Mouse (Mus musculus): ENCODE data around the gene Cdca7l. TPM values are rescaled to one million over a fixed set of nuclear protein-coding genes. Genes with fewer than 3 reads are reported as not detected.
A peak's percentile ranks its signal among the peaks of the same experiment; 100 is the strongest.

The Cdca7l gene
- polyA plus RNA-seq, 1 experiment: 34.8 TPM

GRCm38 (mm10) chr12:117781360-117781759 lies 22.7 kb upstream of the Cdca7l start:
- Histone ChIP-seq H3K9me3 (replicated peaks; ENCODE audit: control insufficient read depth, insufficient read depth, low read length, poor library complexity, severe bottlenecking) (no peaks in the 10 kb centered on the region), H3K9ac (ENCODE audit: low read depth, poor library complexity, severe bottlenecking) (no peak overlapping the region), H3K36me3 (ENCODE audit: control insufficient read depth, insufficient read depth, low read length, poor library complexity, severe bottlenecking) (no peaks in the 10 kb centered on the region), H3K4me1 (ENCODE audit: control insufficient read depth, insufficient read depth, low read length) (no peaks in the 10 kb centered on the region), H3K27me3 (ENCODE audit: control insufficient read depth, insufficient read depth, low read length, poor library complexity, severe bottlenecking) (no peaks in the 10 kb centered on the region), H3K4me3 (ENCODE audit: low read depth, low read length) (no peak overlapping the region), H3K27ac (ENCODE audit: insufficient read depth, low read length) (no peak overlapping the region)
- no peak for TF ChIP-seq POLR2A (IDR thresholded peaks at IDR 0.05; ENCODE audit: insufficient read depth, low read length)

- Histone ChIP-seq H3K27me3 (ENCODE audit: control insufficient read depth, insufficient read depth, low read length, poor library complexity, severe bottlenecking) (no peaks in the 10 kb centered on the region), H3K36me3 (ENCODE audit: control insufficient read depth, insufficient read depth, low read length, poor library complexity, severe bottlenecking) (no peaks in the 10 kb centered on the region), H3K9ac (ENCODE audit: low read depth, poor library complexity, severe bottlenecking) (no peak overlapping the region), H3K27ac (ENCODE audit: insufficient read depth, low read length) (no peak overlapping the region), H3K4me1 (ENCODE audit: control insufficient read depth, insufficient read depth, low read length) (no peaks in the 10 kb centered on the region), H3K4me3 (ENCODE audit: low read depth, low read length) (no peak overlapping the region), H3K9me3 (replicated peaks; ENCODE audit: control insufficient read depth, insufficient read depth, low read length, poor library complexity, severe bottlenecking) (no peaks in the 10 kb centered on the region)
- TF ChIP-seq POLR2A (IDR thresholded peaks at IDR 0.05; ENCODE audit: insufficient read depth, low read length) (no peak), CTCF (IDR thresholded peaks at IDR 0.05; ENCODE audit: low read depth, low read length) (no peak), EP300 (IDR thresholded peaks at IDR 0.05; ENCODE audit: insufficient read depth, low read depth, low read length) (no peak)
Measured at GRCm38 (mm10) chr12:117783426-117783825, 20.7 kb upstream of the Cdca7l start.

- Histone ChIP-seq H3K36me3 (ENCODE audit: control insufficient read depth, insufficient read depth, low read length, poor library complexity, severe bottlenecking) (no peaks in the 10 kb centered on the region), H3K9ac (ENCODE audit: low read depth, poor library complexity, severe bottlenecking) (no peak overlapping the region), H3K9me3 (replicated peaks; ENCODE audit: control insufficient read depth, insufficient read depth, low read length, poor library complexity, severe bottlenecking) (no peaks in the 10 kb centered on the region), H3K27ac (ENCODE audit: insufficient read depth, low read length) (no peak overlapping the region), H3K27me3 (ENCODE audit: control insufficient read depth, insufficient read depth, low read length, poor library complexity, severe bottlenecking) (no peaks in the 10 kb centered on the region), H3K4me3 (ENCODE audit: low read depth, low read length) (no peak overlapping the region), H3K4me1 (ENCODE audit: control insufficient read depth, insufficient read depth, low read length) (no peaks in the 10 kb centered on the region)
- TF ChIP-seq EP300 (IDR thresholded peaks at IDR 0.05; ENCODE audit: insufficient read depth, low read depth, low read length) (no peak), CTCF (IDR thresholded peaks at IDR 0.05; ENCODE audit: low read depth, low read length) (no peak), POLR2A (IDR thresholded peaks at IDR 0.05; ENCODE audit: insufficient read depth, low read length) (no peak)
Measured at GRCm38 (mm10) chr12:117786621-117787020, 17.5 kb upstream of the Cdca7l start.

- Histone ChIP-seq H3K27ac (ENCODE audit: insufficient read depth, low read length) (no peak overlapping the region), H3K4me1 (ENCODE audit: control insufficient read depth, insufficient read depth, low read length) (no peaks in the 10 kb centered on the region), H3K36me3 (ENCODE audit: control insufficient read depth, insufficient read depth, low read length, poor library complexity, severe bottlenecking) (no peaks in the 10 kb centered on the region), H3K27me3 (ENCODE audit: control insufficient read depth, insufficient read depth, low read length, poor library complexity, severe bottlenecking) (no peaks in the 10 kb centered on the region), H3K4me3 (ENCODE audit: low read depth, low read length) (peak overlapping the region; percentile 62), H3K9me3 (replicated peaks; ENCODE audit: control insufficient read depth, insufficient read depth, low read length, poor library complexity, severe bottlenecking) (no peaks in the 10 kb centered on the region), H3K9ac (ENCODE audit: low read depth, poor library complexity, severe bottlenecking) (peak overlapping the region; percentile 34; the same call in 1 of the 2 replicates)
- TF ChIP-seq CTCF (IDR thresholded peaks at IDR 0.05; ENCODE audit: low read depth, low read length) (no peak), POLR2A (IDR thresholded peaks at IDR 0.05; ENCODE audit: insufficient read depth, low read length) (no peak), EP300 (IDR thresholded peaks at IDR 0.05; ENCODE audit: insufficient read depth, low read depth, low read length) (no peak)
Measured at GRCm38 (mm10) chr12:117788513-117789011, 15.5 kb upstream of the Cdca7l start.

- no peaks in the 10 kb centered on the region for H3K36me3 ChIP-seq (ENCODE audit: control insufficient read depth, insufficient read depth, low read length, poor library complexity, severe bottlenecking)
- no peaks in the 10 kb centered on the region for H3K4me1 ChIP-seq (ENCODE audit: control insufficient read depth, insufficient read depth, low read length)
- no peaks in the 10 kb centered on the region for H3K9me3 ChIP-seq (replicated peaks; ENCODE audit: control insufficient read depth, insufficient read depth, low read length, poor library complexity, severe bottlenecking)
- no peak overlapping the region for H3K27ac ChIP-seq (ENCODE audit: insufficient read depth, low read length)
- TF ChIP-seq EP300 (IDR thresholded peaks at IDR 0.05; ENCODE audit: insufficient read depth, low read depth, low read length) (no peak), CTCF (IDR thresholded peaks at IDR 0.05; ENCODE audit: low read depth, low read length) (no peak), POLR2A (IDR thresholded peaks at IDR 0.05; ENCODE audit: insufficient read depth, low read length) (no peak)
- peak overlapping the region; percentile 34; the same call in 1 of the 2 replicates for H3K9ac ChIP-seq (ENCODE audit: low read depth, poor library complexity, severe bottlenecking)
- H3K27me3 ChIP-seq (ENCODE audit: control insufficient read depth, insufficient read depth, low read length, poor library complexity, severe bottlenecking): no peaks in the 10 kb centered on the region
- peak overlapping the region; percentile 62; the same call in 1 of the 2 replicates for H3K4me3 ChIP-seq (ENCODE audit: low read depth, low read length)
Measured at GRCm38 (mm10) chr12:117789017-117789416, 15.1 kb upstream of the Cdca7l start.

GRCm38 (mm10) chr12:117795303-117795702 lies 8.8 kb upstream of the Cdca7l start:
- no peak for TF ChIP-seq CTCF (IDR thresholded peaks at IDR 0.05; ENCODE audit: low read depth, low read length)
- TF ChIP-seq EP300 (IDR thresholded peaks at IDR 0.05; ENCODE audit: insufficient read depth, low read depth, low read length): no peak
- TF ChIP-seq POLR2A (IDR thresholded peaks at IDR 0.05; ENCODE audit: insufficient read depth, low read length): no peak
- Histone ChIP-seq H3K9ac (ENCODE audit: low read depth, poor library complexity, severe bottlenecking) (no peak overlapping the region), H3K27me3 (ENCODE audit: control insufficient read depth, insufficient read depth, low read length, poor library complexity, severe bottlenecking) (no peaks in the 10 kb centered on the region), H3K9me3 (replicated peaks; ENCODE audit: control insufficient read depth, insufficient read depth, low read length, poor library complexity, severe bottlenecking) (no peaks in the 10 kb centered on the region), H3K36me3 (ENCODE audit: control insufficient read depth, insufficient read depth, low read length, poor library complexity, severe bottlenecking) (no peaks in the 10 kb centered on the region), H3K27ac (ENCODE audit: insufficient read depth, low read length) (no peak overlapping the region), H3K4me1 (ENCODE audit: control insufficient read depth, insufficient read depth, low read length) (no peaks in the 10 kb centered on the region), H3K4me3 (ENCODE audit: low read depth, low read length) (no peak overlapping the region)

All from ES-Bruce4 (cell line).